Mouse (Mus musculus) liver, embryonic 11.5 days (tissue): Measurements from ENCODE around the gene Frmd4a. TPM values are rescaled to one million over a fixed set of nuclear protein-coding genes. Genes with fewer than 3 reads are reported as not detected.

Experiments used
- ATAC-seq: fragments of 200-750 bp; cut with Nextera tagmentation; replicated peaks from 2 replicates; pipeline ENCODE4 v1.8.0; 2017; ENCODE audit warnings: moderate number of reproducible peaks, mild to moderate bottlenecking, moderate TSS enrichment, moderate library complexity; ENCODE audit not compliant: low FRiP score
- DNase-seq: peaks from one replicate; pipeline ENCODE4 v3.0.0-alpha.2; 2017; ENCODE audit warnings: low spot score
- H3K27ac ChIP-seq: fragments of 300-500 bp; sonication (generic); 2 replicates; pipeline ENCODE4 v1.5.1; 2014; ENCODE audit warnings: mild to moderate bottlenecking, low read depth, low read length, control low read depth
- H3K27me3 ChIP-seq: fragments of 300-500 bp; sonication (generic); replicated peaks from 2 replicates; pipeline ENCODE4 v1.6.1; 2014; ENCODE audit warnings: low read length, mixed read lengths; ENCODE audit not compliant: control insufficient read depth, insufficient read depth
- H3K36me3 ChIP-seq: fragments of 300-500 bp; sonication (generic); 2 replicates; pipeline ENCODE4 v1.6.1; 2014; ENCODE audit warnings: mild to moderate bottlenecking, low read length, moderate library complexity, mixed read lengths; ENCODE audit not compliant: control insufficient read depth, insufficient read depth
- H3K4me1 ChIP-seq: fragments of 300-500 bp; sonication (generic); replicated peaks from 2 replicates; pipeline ENCODE4 v1.6.1; 2014; ENCODE audit warnings: low read length, mixed read lengths; ENCODE audit not compliant: control insufficient read depth, insufficient read depth
- H3K4me2 ChIP-seq: fragments of 300-500 bp; sonication (generic); 2 replicates; pipeline ENCODE4 v1.6.1; 2014; ENCODE audit warnings: mild to moderate bottlenecking, control low read depth, moderate library complexity
- H3K4me3 ChIP-seq: fragments of 300-500 bp; sonication (generic); 2 replicates; pipeline ENCODE4 v1.5.1; 2014; ENCODE audit warnings: low read depth, low read length, control low read depth
- H3K9ac ChIP-seq: fragments of 300-500 bp; sonication (generic); 2 replicates; pipeline ENCODE4 v1.6.1; 2014; ENCODE audit warnings: low read depth, low read length, control low read depth
- H3K9me3 ChIP-seq: fragments of 300-500 bp; sonication (generic); 2 replicates; pipeline ENCODE4 v1.6.1; 2016; ENCODE audit warnings: low read length, inconsistent platforms, mixed read lengths; ENCODE audit not compliant: control insufficient read depth
- WGBS: fragments of 180-500 bp; shearing (Covaris S2); extraction: QIAGEN DNeasy Blood & Tissue Kit; methylation state at CpG from one replicate; pipeline ENCODE4 v1.1.7; 2014; 5-methylcytosine and 5-hydroxymethylcytosine counted together
- polyA plus RNA-seq: library from polyadenylated mRNA; unstranded; fragments of >200 nt; fragmentation: Nextera tagmentation; extraction: Ambion mirVana; gene quantifications from 2 replicates; pipeline ENCODE4 v1.2.1, GENCODE M21; 2014

The Frmd4a gene
- polyA plus RNA-seq, 1 experiment from 2014 or later, result 18.6 TPM

GRCm38 (mm10) chr2:4293726-4294125, 276.2 kb downstream of the Frmd4a start:
- Histone ChIP-seq H3K4me2 (no peak overlapping the region), H3K4me1 (0 out of 2 replicates have a peak, but pooled peaks cover 2% of the 10 kb centered on the region), H3K36me3 (no peaks in the 10 kb centered on the region), H3K27me3 (no peaks in the 10 kb centered on the region), H3K27ac (no peak overlapping the region), H3K9me3 (no peaks in the 10 kb centered on the region), H3K9ac (no peak overlapping the region), H3K4me3 (no peak overlapping the region)
- no peak for DNase-seq
- 71% methylated on average over 1 of the region's 1 CpGs for WGBS
- ATAC-seq, result no peak

- H3K4me3 ChIP-seq, result no peak overlapping the region
- no peaks in the 10 kb centered on the region for H3K36me3 ChIP-seq
- no peak overlapping the region for H3K9ac ChIP-seq
- H3K27me3 ChIP-seq, result no peaks in the 10 kb centered on the region
- 0 out of 2 replicates have a peak, but pooled peaks cover 2% of the 10 kb centered on the region for H3K4me1 ChIP-seq
- no peaks in the 10 kb centered on the region for H3K9me3 ChIP-seq
- ATAC-seq (no peak), DNase-seq (no peak)
- H3K4me2 ChIP-seq, result no peak overlapping the region
- no peak overlapping the region for H3K27ac ChIP-seq
Observed at GRCm38 (mm10) chr2:4295641-4296040, 278.1 kb downstream of the Frmd4a start.

DNA sequence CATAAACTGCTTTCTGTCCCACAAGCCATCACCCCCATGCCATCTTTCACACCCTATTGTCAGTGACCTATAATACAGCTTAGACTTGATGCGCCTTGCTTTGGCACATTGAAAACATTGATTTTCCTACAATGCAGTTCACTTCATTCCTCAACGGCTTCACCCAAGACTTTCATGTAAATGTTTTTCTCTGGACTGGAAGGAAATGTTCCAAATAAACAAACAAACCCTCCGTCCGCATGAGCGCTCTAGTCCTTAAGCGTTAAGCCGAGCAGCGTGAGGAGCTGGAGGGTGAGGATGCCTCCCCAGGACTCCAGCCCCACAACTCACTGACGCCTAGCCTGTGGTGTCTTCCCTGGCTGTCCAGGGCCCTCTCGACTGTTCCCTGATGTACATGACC, 279.4 kb downstream of the Frmd4a start:
- H3K4me2 ChIP-seq, result no peak overlapping the region
- H3K27me3 ChIP-seq, result no peaks in the 10 kb centered on the region
- no peak for ATAC-seq
- 0 out of 2 replicates have a peak, but pooled peaks cover 2% of the 10 kb centered on the region for H3K4me1 ChIP-seq
- no peaks in the 10 kb centered on the region for H3K9me3 ChIP-seq
- DNase-seq, result no peak
- no peak overlapping the region for H3K27ac ChIP-seq
- no peak overlapping the region for H3K9ac ChIP-seq
- H3K36me3 ChIP-seq, result no peaks in the 10 kb centered on the region
- H3K4me3 ChIP-seq, result no peak overlapping the region
- 83% methylated on average over 10 of the region's 10 CpGs for WGBS

GRCm38 (mm10) chr2:4298325-4299215, 281.1 kb downstream of the Frmd4a start:
- DNase-seq, result peak; percentile 42
- Histone ChIP-seq H3K9ac (0 out of 2 replicates have a peak overlapping the region, but pooled peaks have one; percentile 16), H3K27ac (peak overlapping the region; percentile 72), H3K27me3 (no peaks in the 10 kb centered on the region), H3K4me1 (0 out of 2 replicates have a peak, but pooled peaks cover 2% of the 10 kb centered on the region), H3K36me3 (no peaks in the 10 kb centered on the region), H3K4me3 (no peak overlapping the region), H3K4me2 (peak overlapping the region; percentile 42), H3K9me3 (no peaks in the 10 kb centered on the region)
- 24% methylated on average over 19 of the region's 19 CpGs for WGBS
- peak; percentile 47; the same call in 1 of the 2 replicates for ATAC-seq

GRCm38 (mm10) chr2:4299593-4299992, 282.1 kb downstream of the Frmd4a start:
- Histone ChIP-seq H3K36me3 (no peaks in the 10 kb centered on the region), H3K9me3 (no peaks in the 10 kb centered on the region), H3K27ac (peak overlapping the region; percentile 72; the same call in 1 of the 2 replicates), H3K4me3 (no peak overlapping the region), H3K4me1 (0 out of 2 replicates have a peak, but pooled peaks cover 2% of the 10 kb centered on the region), H3K9ac (no peak overlapping the region), H3K27me3 (no peaks in the 10 kb centered on the region), H3K4me2 (no peak overlapping the region)
- no peak for ATAC-seq
- 69% methylated on average over 12 of the region's 12 CpGs for WGBS
- no peak for DNase-seq

GRCm38 (mm10) chr2:4300383-4300811, 282.9 kb downstream of the Frmd4a start:
- H3K4me1 ChIP-seq, result 0 out of 2 replicates have a peak, but pooled peaks cover 2% of the 10 kb centered on the region
- WGBS, result 38% methylated on average over 13 of the region's 13 CpGs
- H3K4me3 ChIP-seq, result peak overlapping the region; percentile 30
- DNase-seq (no peak), ATAC-seq (no peak)
- no peaks in the 10 kb centered on the region for H3K9me3 ChIP-seq
- H3K36me3 ChIP-seq, result no peaks in the 10 kb centered on the region
- H3K27ac ChIP-seq, result peak overlapping the region; percentile 65; the same call in 1 of the 2 replicates
- H3K4me2 ChIP-seq, result peak overlapping the region; percentile 41
- peak overlapping the region; percentile 35 for H3K9ac ChIP-seq
- no peaks in the 10 kb centered on the region for H3K27me3 ChIP-seq

- Histone ChIP-seq H3K9me3 (no peaks in the 10 kb centered on the region), H3K4me2 (peak overlapping the region; percentile 41), H3K4me1 (0 out of 2 replicates have a peak, but pooled peaks cover 2% of the 10 kb centered on the region), H3K9ac (peak overlapping the region; percentile 35), H3K27me3 (no peaks in the 10 kb centered on the region), H3K4me3 (peak overlapping the region; percentile 30), H3K27ac (peak overlapping the region; percentile 65; the same call in 1 of the 2 replicates), H3K36me3 (no peaks in the 10 kb centered on the region)
- 14% methylated on average over 8 of the region's 8 CpGs for WGBS
- no peak for DNase-seq
- no peak for ATAC-seq
Observed at GRCm38 (mm10) chr2:4300816-4301215, 283.3 kb downstream of the Frmd4a start.

DNA sequence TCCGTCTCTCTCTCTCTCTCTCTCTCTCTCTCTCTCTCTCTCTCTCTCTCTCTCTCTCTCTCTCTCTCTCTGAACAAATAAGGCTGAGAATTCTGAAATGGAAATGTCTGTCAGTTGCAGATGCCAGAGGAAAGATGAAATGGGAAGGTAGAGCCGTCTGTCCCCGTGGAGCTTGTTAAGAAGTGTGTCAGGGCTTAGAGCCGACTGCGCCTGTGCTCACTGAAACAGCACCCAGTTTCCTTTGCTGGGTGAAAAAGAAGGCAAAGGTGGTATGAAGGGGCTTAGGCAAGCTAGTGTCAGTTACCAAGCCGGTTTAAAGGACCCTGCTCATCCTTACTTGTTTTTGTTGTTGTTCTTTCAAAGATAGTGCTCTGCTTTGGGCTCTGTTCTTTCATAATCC, 283.7 kb downstream of the Frmd4a start:
- H3K4me3 ChIP-seq, result peak overlapping the region; percentile 36
- 29% methylated on average over 5 of the region's 6 CpGs for WGBS
- H3K9ac ChIP-seq, result peak overlapping the region; percentile 30; the same call in 1 of the 2 replicates
- ATAC-seq, result no peak
- no peaks in the 10 kb centered on the region for H3K9me3 ChIP-seq
- no peaks in the 10 kb centered on the region for H3K36me3 ChIP-seq
- H3K27me3 ChIP-seq, result no peaks in the 10 kb centered on the region
- H3K27ac ChIP-seq, result peak overlapping the region; percentile 58
- H3K4me1 ChIP-seq, result no peaks in the 10 kb centered on the region
- H3K4me2 ChIP-seq, result peak overlapping the region; percentile 51
- DNase-seq, result no peak
